Mouse (Mus musculus) neural tube, embryonic 11.5 days (tissue): Measurements from ENCODE around the gene Fam187b. TPM values are rescaled to one million over a fixed set of nuclear protein-coding genes. Genes with fewer than 3 reads are reported as not detected.
A peak's percentile ranks its signal among the peaks of the same experiment; 100 is the strongest.
"Not testable (repeated sequence)": the region's sequence is repeated elsewhere in the genome, so short reads cannot be mapped to it uniquely, and the experiment has no call there.

ENCODE experiments used
- ATAC-seq: fragments of 200-750 bp; cut with Nextera tagmentation; 2 replicates; pipeline ENCODE4 v1.8.0; 2017; ENCODE audit warnings: moderate number of reproducible peaks, mild to moderate bottlenecking, moderate TSS enrichment, moderate library complexity; ENCODE audit not compliant: insufficient read depth, low FRiP score, low TSS enrichment
- DNase-seq: peaks from one replicate; pipeline ENCODE4 v3.0.0-alpha.2; 2015; ENCODE audit warnings: low spot score
- H3K27ac ChIP-seq: fragments of 300-500 bp; sonication (generic); 2 replicates; pipeline ENCODE4 v1.5.1; 2014; ENCODE audit warnings: low read depth, mild to moderate bottlenecking, low read length
- H3K27me3 ChIP-seq: fragments of 300-500 bp; sonication (generic); 2 replicates; pipeline ENCODE4 v1.6.1; 2014; ENCODE audit warnings: mild to moderate bottlenecking, low read length, mixed read lengths; ENCODE audit not compliant: control insufficient read depth, insufficient read depth
- H3K36me3 ChIP-seq: fragments of 300-500 bp; sonication (generic); 2 replicates; pipeline ENCODE4 v1.6.1; 2014; ENCODE audit warnings: mild to moderate bottlenecking, low read length, moderate library complexity, mixed read lengths; ENCODE audit not compliant: control insufficient read depth, insufficient read depth
- H3K4me1 ChIP-seq: fragments of 300-500 bp; sonication (generic); 2 replicates; pipeline ENCODE4 v1.6.1; 2014; ENCODE audit warnings: low read length, mixed read lengths; ENCODE audit not compliant: control insufficient read depth, insufficient read depth
- H3K4me2 ChIP-seq: fragments of 300-500 bp; sonication (generic); 2 replicates; pipeline ENCODE4 v1.6.1; 2014; ENCODE audit warnings: low read depth, mild to moderate bottlenecking, moderate library complexity
- H3K4me3 ChIP-seq: fragments of 300-500 bp; sonication (generic); 2 replicates; pipeline ENCODE4 v1.5.1; 2014; ENCODE audit warnings: low read depth, low read length
- H3K9ac ChIP-seq: fragments of 300-500 bp; sonication (generic); 2 replicates; pipeline ENCODE4 v1.6.1; 2014; ENCODE audit warnings: mild to moderate bottlenecking, low read length
- H3K9me3 ChIP-seq: fragments of 300-500 bp; sonication (generic); 2 replicates; pipeline ENCODE4 v1.6.1; 2016; ENCODE audit warnings: low read length; ENCODE audit not compliant: control insufficient read depth
- WGBS: fragments of 180-500 bp; shearing (Covaris S2); extraction: QIAGEN DNeasy Blood & Tissue Kit; methylation state at CpG from one replicate; pipeline ENCODE4 v1.1.7; 2014; 5-methylcytosine and 5-hydroxymethylcytosine counted together
- polyA plus RNA-seq: library from polyadenylated mRNA; unstranded; fragments of >200 nt; fragmentation: Nextera tagmentation; extraction: Ambion mirVana; gene quantifications from 2 replicates; pipeline ENCODE4 v1.2.1, GENCODE M21; 2014

The Fam187b gene
- polyA plus RNA-seq = 0.32 and 0.93 TPM in 2 replicates

DNA sequence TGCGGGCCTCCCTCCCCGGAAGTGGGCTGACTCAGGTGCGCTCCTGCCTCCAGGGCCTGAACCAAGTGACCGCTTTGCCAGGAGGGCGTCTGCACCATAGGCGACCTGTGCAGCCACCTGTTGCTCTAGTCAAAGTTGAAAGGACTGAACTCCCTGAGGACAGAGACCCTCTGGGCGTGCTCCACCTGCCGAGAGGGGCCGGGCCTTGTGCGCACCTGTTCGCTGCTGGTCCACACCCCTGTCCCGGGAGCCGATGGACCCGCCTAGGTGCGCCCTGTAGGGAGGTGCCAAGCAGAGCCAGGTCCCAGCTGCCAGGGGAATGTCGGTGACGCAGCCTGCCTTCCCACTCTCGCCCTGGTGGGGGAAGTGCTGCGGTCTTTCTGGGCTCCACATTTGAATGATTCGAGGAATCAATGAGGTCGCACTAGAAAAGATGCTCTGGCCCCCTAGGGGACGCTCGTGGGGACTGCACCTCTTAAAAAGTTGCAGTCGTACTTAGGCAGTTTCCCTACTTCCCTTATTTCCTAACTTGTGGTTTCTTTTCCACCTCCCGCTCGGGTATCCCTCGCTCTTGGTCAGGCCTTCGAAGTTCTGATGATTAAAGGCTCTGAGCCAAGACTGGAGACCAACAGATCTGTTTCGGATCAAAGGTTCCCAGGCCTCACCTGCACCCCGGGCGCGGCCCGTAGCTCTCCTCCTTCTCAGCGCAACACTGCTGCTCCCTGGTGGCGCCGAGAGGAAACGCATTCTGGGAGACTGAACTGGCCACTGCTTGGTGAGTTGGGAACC is at the start of gene Fam187b:
Fam187b (plus strand) TSS at position 290 of the 789 bp plus-strand sequence.
- peak; percentile 84 for ATAC-seq
- peak; percentile 90 for DNase-seq
- H3K27me3 ChIP-seq = peaks cover 15% of the 10 kb centered on the region
- peaks cover 5% of the 10 kb centered on the region; the same call in 1 of the 2 replicates for H3K4me1 ChIP-seq
- H3K4me2 ChIP-seq = peak within 1 kb of the TSS; percentile 56
- WGBS = 1% methylated on average over 37 of the region's 37 CpGs
- peak within 1 kb of the TSS; percentile 40 for H3K9ac ChIP-seq
- no peaks in the 10 kb centered on the region for H3K36me3 ChIP-seq
- H3K27ac ChIP-seq = no peak within 1 kb of the TSS
- no peaks in the 10 kb centered on the region for H3K9me3 ChIP-seq
- peak within 1 kb of the TSS; percentile 26 for H3K4me3 ChIP-seq

GRCm38 (mm10) chr7:30924071-30924470 is 49.5 kb upstream of the Fam187b start:
- Histone ChIP-seq H3K9me3 (no peaks in the 10 kb centered on the region), H3K27me3 (no peaks in the 10 kb centered on the region), H3K9ac (no peak overlapping the region), H3K4me1 (no peaks in the 10 kb centered on the region), H3K4me3 (no peak overlapping the region), H3K27ac (no peak overlapping the region), H3K4me2 (no peak overlapping the region), H3K36me3 (no peaks in the 10 kb centered on the region)
- 78% methylated on average over 3 of the region's 3 CpGs for WGBS
- DNase-seq (no peak), ATAC-seq (no peak)

GRCm38 (mm10) chr7:30924581-30924980 is 49.0 kb upstream of the Fam187b start, which contains the start of gene Hamp2:
Hamp2 (minus strand) TSS chr7:30924681.
- not testable (repeated sequence) for H3K27me3 ChIP-seq, H3K9me3 ChIP-seq, ATAC-seq, DNase-seq, H3K4me1 ChIP-seq, H3K36me3 ChIP-seq, H3K4me3 ChIP-seq, H3K9ac ChIP-seq, H3K27ac ChIP-seq, H3K4me2 ChIP-seq
- WGBS = 92% methylated on average over 2 of the region's 2 CpGs

GRCm38 (mm10) chr7:30935422-30936099 is 38.0 kb upstream of the Fam187b start:
- not testable (repeated sequence) for H3K4me2 ChIP-seq, H3K27ac ChIP-seq, H3K27me3 ChIP-seq, H3K36me3 ChIP-seq, H3K9ac ChIP-seq, H3K4me3 ChIP-seq, H3K9me3 ChIP-seq, ATAC-seq, H3K4me1 ChIP-seq, DNase-seq
- WGBS = 82% methylated on average over 6 of the region's 6 CpGs

DNA sequence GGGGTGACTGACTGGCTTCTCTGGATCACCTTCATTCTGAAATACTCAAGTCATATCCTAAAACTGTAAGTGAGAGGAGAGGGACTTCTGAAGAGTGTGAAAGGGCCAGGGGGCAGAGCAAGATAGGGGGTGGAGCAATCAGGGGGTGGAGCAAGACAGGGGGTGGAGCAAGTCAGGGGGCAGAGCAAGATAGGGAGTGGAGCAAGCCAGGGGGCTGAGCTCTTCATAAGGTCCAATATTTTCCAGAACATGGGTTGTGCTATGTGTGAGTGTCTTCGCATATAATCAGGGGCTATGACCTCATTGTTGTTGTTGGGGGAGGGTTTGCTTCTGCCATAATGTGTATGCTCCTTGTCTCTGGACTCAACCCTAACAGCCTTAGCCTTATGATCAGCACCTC is 33.5 kb upstream of the Fam187b start:
- not testable (repeated sequence) for H3K4me1 ChIP-seq, H3K4me3 ChIP-seq, DNase-seq, H3K9me3 ChIP-seq, H3K4me2 ChIP-seq, H3K27ac ChIP-seq, H3K9ac ChIP-seq, H3K36me3 ChIP-seq, ATAC-seq, H3K27me3 ChIP-seq
- WGBS = 64% methylated on average over 1 of the region's 1 CpGs

DNA sequence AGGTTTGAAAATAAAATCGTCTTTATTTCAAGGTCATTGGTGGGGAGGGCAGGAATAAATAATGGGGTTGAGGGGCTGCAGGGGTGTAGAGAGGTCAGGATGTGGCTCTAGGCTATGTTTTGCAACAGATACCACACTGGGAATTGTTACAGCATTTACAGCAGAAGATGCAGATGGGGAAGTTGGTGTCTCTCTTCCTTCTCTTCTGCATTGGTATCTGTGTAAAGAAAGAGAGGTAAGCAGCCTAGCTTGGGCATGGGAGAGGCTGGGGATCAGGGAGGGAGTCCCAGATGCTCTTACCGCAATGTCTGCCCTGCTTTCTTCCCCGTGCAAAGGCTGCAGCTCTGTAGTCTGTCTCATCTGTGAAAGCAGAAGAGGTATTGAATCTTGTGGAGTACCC is 31.2 kb upstream of the Fam187b start:
- H3K4me1 ChIP-seq, H3K4me3 ChIP-seq, ATAC-seq, H3K36me3 ChIP-seq, H3K9me3 ChIP-seq, H3K4me2 ChIP-seq, H3K9ac ChIP-seq, DNase-seq, H3K27me3 ChIP-seq, H3K27ac ChIP-seq: not testable (repeated sequence)
- 59% methylated on average over 3 of the region's 3 CpGs for WGBS

DNA sequence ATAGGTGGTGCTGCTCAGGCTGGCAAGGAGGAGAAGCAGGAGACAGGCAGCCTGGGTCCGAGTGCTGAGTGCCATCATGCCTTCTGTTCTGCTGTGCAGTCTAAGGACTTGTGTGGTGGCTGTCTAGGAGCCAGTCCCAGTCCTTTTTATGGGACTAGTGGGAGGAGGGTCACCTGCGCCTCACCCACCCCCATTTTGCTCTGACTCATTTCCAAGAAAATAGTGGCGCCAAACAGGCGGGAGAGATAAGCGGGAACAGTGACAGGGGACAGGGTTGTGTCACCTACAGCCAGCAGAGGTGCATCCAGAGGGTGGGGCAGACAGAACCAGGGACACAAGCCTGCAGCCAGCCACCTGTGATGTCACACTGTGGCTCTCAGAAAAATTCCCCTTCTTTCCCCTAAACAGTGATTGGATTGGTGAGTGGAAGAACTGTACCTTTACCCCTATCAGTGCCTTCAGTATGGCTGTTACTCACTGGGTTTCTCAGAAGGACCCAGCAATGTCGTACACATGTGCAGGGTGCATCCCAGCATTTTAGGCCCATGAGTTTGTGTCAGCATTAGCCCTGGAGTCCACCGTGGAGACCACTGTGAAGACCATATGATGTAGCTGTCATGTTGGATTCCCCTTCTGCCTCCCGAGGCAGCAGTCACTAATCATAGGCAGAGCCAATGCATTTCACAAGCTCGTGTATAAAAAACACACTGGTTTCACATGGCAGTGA is 29.5 kb upstream of the Fam187b start, which contains the start of gene Hamp:
Hamp (minus strand) TSS at position 124 of the 727 bp plus-strand sequence.
- Histone ChIP-seq H3K9ac (no peak within 1 kb of the TSS), H3K9me3 (no peaks in the 10 kb centered on the region), H3K4me2 (no peak within 1 kb of the TSS), H3K4me1 (no peaks in the 10 kb centered on the region), H3K27ac (no peak within 1 kb of the TSS), H3K36me3 (no peaks in the 10 kb centered on the region; the same call in 1 of the 2 replicates), H3K27me3 (no peaks in the 10 kb centered on the region), H3K4me3 (no peak within 1 kb of the TSS)
- ATAC-seq (no peak), DNase-seq (no peak)
- WGBS = 71% methylated on average over 9 of the region's 9 CpGs

DNA sequence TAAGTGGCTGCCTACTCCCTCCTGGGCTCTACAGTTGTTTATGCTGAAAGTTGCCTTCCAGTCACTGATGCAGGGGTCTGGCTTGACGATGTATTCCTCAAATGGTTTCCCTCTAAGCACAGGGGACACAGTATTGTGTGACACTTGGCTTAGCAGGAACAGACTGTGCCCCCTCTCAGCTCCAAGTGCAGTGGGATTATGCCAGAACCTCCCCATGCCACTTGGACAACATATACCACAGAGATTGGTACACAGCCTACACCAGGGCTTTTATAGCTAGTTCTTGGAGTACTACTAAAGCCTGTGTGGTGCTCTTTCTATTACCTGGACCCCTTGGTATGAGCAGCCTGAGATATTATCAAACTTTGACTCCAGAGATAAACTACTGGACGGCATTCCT is 28.9 kb upstream of the Fam187b start:
- WGBS = 80% methylated on average over 2 of the region's 2 CpGs
- not testable (repeated sequence) for H3K4me1 ChIP-seq, H3K9me3 ChIP-seq, H3K36me3 ChIP-seq, H3K27me3 ChIP-seq, H3K9ac ChIP-seq, H3K4me3 ChIP-seq, ATAC-seq, H3K27ac ChIP-seq, DNase-seq, H3K4me2 ChIP-seq
